Mouse (Mus musculus) gonadal fat pad, adult 2 months (tissue): ENCODE data around the gene Car15. TPM values are rescaled to one million over a fixed set of nuclear protein-coding genes. Genes with fewer than 3 reads are reported as not detected.

Experiments
- DNase-seq: peaks from one replicate; pipeline ENCODE4 v3.0.0-alpha.2; 2012; ENCODE audit warnings: low read depth
- polyA plus RNA-seq: library from polyadenylated mRNA; depleted of rRNA; stranded (reverse); fragments of >200 nt; gene quantifications from 2 replicates; pipeline ENCODE4 v1.2.3, GENCODE M21; 2012; rRNA removed

Gene Car15
- 1.1 and 1.2 TPM in 2 replicates for polyA plus RNA-seq

DNA sequence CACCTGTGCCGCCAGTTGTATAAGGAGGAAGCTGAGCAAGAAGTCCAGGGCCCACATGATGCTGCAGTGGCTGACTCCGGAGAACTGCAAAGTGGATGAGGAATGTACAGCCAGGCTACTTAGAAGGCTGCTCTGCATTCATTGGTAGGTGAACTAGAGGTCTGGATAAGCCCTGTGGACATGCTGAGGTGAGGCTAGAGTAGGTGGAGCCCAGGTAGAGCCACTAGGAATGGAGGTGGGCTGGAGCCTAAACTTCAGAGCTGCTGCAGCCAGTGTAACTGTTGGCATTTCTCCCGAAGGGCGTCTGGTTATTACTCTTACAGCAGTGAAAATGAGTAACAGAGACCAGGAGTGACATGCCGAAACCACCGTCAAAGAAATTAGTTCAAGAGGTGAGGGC, at the start of gene Car15:
Gene Car15 (minus strand): TSS at position 314 of the 400 bp plus-strand sequence.
- DNase-seq: no peak

DNA sequence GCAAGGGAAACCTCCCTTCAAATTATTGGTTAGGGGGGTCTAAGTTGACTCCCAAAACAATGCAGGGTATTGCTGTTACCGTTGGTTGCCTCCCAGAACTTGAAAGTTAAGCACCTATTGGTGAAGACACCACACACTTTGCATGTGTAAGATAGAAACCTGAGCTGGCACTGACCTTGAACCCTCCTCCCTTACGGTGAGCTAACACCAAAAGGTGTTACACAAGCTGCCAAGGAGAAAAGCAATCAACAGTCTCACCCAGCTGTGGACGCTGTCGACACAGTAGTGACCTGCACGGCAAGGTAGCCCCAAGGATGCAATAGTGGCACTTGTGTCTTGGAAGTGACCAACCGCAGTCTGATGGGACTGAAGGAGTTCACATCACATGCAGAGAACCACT, 46.0 kb upstream of the Car15 start:
- DNase-seq: no peak

DNA sequence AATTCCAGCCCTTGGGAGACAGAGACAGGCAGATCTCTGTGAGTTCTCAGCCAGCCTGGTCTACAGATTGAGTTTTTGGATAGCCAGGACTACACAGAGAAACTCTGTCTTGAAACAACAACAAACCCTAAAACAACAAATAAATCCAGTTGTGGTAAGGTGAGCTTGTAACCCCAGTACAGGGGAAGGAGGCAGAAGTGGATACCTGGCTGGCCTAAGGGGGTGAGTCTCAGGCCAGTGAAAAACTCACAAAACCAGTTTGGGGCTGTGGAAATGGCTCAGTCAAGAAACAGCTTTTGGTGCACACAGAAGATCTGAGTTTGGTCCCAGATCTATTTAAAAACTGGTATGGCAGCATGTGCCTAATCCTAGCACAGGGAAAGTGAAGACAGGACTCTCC, 44.0 kb upstream of the Car15 start:
- no peak for DNase-seq

DNA sequence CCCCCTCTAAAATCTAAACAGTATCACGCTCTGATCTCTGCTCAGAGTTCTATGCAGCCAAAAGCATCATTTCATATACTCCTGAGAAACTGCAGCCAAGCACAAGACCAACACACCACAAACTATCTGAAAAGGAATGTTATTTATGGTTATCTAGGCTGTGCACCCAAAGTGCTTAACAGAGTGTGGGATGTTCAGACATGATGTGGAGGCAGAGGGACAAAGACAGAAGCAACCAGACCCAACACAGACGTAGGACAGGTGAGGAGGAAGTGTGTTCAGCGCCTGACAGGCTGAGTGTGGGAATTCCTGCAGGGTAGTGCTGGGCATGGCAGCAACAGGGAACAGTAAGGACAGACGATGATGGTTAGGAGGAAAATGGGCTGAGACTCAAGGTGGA, 41.4 kb upstream of the Car15 start:
- DNase-seq: no peak

DNA sequence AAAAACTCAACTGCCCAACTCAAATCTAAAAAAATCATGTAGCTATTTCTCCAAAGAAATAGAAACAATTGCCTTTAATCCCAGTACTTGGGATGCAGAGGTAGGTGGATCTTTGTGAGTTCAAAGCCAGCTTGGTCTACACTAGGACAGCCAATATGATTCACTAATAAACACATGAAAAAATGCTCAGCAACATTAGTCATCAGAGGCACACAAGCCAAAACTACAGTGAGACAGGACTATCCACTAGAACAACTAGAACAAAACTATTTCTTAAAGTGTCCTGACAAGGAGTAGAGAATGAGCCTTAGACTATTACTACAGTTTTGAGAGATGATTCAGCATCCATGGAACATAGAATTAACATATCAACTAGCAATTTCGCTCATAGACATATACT, 37.9 kb upstream of the Car15 start:
- no peak for DNase-seq

DNA sequence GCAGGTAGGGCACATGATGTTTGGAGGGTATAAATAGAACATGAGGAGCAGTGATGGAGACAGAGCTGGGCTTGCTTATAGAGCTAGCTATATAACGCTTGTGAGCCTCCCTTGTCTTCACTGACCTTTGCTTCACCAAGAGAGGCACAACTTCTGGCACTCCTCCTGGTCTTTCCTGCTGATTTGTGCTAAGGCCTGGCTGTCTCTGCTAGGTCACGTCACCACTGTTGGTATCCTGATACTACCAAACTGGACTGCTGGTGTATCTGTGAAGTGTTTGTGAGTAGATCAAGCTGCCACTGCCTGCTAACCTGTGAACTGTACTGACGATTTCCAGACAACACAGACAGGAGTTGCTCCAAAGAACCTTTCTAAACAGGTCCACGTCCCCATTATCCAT, 37.0 kb upstream of the Car15 start:
- DNase-seq: no peak

DNA sequence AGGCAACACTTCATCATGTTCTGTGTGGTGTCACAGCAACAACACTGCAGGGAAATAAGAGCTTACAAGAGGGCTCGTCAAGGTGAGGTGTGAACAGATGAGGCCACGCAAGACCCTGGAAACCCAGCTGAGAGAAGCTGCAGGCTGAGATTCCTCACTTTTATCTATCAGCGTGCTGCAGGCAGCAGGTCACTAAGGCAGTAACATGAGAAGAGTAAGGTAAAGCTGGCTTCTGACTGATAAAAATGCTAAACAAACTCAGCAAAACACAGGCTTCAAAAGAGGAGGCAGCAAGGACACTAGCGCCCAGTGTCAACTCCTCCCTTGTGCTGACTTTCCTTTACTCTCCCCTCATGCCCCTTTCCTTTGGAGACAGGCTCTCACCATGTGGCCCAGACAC, 34.8 kb upstream of the Car15 start:
- DNase-seq: no peak

DNA sequence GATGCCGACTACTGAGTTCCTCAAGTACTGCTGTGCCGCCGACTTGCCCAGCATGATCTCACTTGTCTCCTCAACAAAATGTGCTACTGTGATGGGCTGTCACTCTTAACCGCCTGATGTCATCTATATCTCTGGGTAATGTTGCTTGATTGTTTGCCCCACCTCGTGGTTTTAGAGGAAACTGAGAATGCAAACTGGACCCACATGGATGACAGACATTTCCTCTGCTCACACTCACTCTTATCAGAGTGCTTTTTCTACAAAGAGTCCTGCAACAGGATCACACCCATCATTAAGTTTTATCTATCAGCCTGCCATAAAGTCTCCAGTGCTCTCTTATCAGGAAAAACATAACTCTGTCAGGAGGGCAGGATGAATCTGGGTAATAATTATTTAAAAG, 33.1 kb upstream of the Car15 start:
- DNase-seq: no peak

DNA sequence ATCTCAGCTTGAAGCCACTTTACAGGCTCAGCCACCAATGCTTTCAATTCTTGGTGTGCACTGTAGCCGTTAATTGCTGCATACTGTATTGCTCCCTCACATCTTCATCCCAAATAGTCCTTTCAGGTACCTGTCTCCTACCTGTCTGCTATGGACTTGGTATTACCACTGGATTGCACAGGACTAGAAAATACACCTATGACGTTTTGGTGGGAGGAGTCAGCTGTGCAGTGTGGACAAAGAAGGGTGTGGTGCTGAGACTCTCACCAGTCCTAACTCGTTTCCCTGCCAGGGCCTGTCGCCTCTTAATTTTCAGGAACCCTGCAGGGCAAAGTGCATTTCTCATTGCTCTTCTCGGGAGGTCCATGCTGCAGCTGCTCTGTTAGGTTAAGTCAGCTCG, 27.6 kb upstream of the Car15 start:
- DNase-seq: no peak

DNA sequence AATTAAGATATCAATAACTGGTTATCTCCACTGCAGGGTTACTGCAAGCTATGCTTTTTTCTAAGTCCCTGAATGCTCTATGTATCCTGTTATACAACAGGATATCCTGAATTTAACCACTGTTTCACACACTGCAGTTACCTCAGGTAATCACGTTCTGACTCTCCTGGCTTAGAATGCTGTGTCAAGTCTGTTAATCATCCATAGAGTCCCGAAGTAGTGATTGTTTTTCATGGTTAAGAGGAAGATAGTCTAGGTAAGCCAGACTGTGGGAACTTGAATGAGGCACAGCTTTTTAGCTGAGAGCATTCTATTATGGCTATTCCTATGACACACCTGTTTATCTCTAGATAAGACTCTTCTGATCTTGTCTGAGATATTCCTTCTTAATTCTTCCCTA, 27.1 kb upstream of the Car15 start:
- DNase-seq: no peak

DNA sequence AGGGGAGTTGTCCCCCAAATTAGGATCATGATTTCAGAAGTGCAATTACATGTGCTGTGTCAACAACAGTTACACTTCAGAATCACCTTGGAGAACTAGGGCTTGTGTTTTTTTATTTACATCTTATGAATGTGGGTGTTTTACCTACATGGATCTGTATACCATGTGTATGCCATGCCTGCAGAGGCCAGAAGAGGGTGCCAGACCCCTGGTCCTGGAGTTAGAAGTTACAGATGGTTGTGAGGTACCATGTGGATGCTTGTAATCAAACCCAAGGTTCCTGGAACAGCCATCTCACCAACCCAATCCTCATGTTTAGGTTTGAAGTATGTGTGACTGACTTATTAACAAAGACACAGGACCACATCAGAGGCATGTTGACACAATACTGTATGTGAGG, 20.4 kb upstream of the Car15 start:
- no peak for DNase-seq

DNA sequence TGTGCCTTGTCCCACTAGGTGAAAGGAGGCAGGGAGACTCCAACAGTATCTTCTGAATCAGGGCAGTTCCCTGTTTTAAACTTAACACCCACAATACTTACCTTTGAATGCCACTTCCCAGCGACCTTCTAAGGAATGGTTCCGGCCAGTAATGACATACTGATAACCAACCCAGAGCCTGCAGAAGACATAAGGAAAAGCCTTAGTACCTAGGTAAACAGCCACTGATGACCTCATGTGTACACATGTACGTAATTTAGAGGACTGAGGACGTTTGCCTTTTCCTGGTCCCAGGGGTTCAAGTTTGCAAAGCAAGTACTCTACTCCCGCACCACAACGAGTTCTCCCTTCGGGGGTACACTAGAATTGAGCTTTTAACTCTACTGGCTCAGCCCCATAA, 19.0 kb upstream of the Car15 start:
- DNase-seq: no peak

DNA sequence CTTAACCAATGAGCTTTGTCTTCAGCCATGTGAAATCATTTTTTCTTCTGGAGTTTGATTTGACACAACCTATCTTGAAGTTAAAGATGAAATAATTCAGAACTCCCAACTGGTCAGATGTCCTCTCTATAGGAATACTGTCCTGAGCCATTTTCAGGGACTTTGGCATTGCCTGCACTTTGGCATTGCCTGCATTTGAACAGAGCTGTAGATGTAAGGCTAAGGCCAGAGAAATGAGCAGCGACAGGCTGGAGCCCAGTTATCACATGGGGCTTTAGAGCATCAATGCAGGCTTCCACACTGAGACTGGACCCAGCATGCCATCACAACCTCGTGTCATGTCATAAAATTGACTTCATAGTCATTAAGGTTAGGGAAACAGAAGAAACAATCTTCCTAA, 15.1 kb upstream of the Car15 start:
- no peak for DNase-seq

DNA sequence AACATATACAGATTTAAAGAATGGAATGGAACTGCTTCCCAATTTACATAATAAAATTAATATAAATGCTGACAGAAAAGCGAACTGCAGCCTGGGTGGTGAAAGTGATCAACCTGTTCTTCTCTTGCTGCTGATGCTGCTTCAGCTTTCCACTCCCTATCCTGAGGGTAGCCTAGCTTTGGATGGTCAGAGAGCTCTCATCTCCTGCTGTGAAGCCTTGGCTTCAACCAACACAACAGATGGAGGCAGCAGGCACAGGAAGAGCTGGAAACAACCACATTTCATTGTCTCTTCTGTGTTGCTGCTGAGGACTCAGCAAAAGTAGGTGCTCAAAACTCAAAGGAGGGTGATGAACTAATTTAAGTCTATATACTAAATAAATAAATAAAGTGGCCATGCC, 13.7 kb upstream of the Car15 start:
- DNase-seq: no peak

DNA sequence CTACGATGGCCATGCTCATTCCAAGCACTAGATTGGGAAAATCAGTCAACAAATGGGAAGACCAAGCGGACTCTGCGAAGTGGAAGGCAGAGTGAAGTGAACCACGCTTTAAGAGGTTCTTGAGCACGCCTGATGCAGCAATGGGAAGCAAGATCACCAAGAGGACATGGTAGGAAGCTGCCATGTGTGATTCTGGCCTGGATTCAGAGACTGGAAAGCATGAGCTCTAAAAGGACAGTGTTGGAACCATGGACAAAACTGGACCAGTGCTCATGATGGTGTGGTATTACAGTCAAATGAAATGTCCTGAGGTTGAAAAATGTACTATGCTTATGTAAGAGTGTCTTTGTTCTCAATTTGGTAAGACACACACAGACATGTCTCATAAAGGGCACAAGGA, 13.2 kb upstream of the Car15 start:
- no peak for DNase-seq

DNA sequence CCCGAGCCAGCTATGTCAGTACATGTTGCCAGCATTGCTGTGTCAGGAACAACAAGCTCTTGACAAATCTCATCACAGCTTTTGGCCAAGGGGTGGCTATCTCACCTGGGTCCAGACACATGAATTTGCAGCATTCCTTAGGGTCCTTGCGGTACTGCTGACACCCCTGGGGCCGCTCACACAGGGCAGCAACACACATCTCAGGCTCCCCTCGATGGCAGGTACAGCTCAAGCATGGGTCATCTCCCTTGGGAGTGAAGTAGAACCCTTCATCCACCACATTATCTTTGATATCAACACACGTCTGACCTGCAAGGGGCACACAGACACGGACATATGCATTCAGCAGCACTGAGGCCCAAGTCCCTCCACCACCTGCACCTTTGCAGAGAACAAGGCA, 11.3 kb upstream of the Car15 start:
- DNase-seq: no peak

DNA sequence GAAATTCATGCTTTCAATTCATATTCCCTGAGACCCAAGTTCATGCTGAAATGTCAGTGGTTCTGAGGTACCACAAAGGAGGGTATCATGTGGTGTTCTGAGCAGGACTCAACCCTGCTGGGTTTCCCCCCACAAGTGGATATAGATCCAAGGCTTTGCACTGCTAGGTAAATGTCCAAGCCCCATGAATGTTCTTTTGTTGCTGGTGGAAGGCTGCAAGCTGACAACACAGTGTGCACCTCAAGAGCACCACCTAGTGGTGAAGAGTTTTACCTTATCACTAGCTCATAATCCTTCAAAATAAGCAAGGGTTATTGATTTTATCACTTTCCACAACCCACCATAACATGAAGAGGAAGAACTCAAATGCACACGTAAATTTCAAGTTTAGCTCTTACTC, 10.8 kb upstream of the Car15 start:
- DNase-seq: no peak

DNA sequence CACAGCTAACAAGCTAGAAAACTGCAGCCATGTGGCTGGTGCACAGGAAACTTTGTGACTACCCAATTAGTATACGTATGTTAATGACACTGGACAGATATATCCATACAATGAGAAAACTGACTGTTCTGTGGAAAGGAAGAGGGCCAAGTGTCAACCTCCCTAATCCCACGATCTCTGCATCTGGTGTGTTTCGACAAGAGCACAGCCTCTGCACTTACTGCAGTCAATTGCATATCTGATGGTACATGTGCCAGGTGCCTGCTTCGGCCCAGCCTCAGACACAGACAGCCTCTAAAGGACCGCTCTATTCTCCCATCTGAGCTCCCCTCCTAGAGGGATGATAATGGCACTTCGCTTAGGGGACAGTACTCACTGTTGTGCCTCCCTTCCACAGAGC, 10.3 kb upstream of the Car15 start:
- no peak for DNase-seq

DNA sequence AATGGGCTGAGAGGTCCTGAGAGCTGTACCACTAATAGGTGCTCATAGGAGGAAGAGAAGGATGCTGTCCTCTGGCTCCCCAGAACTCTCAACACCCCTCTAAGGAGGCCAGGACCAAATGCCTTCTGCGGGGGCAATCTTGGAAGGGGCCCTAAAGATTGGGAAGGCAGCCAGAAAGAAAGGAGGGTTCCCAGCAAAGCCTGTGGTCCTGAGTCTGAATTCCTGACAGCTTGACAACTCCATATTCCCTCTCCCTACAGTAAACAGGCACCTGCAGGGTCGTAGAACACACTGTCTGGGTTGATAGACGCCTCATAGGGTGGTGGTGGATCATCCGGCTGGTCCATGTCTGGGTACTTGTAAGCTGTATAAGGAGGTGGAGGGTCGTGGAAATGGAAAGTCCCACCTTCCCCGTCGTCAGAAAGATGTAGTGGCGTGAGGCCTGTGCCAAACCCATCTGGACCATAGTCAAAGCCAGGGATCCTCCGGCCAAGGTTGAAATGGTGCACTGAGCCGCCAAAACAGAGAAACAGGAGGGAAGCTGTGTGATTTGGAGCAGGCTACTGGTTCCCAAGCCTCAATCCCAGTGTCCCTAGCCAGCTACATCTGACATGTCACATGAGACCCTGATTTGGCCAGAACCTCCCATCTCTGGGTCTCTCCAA, 5.7 kb upstream of the Car15 start:
- DNase-seq: no peak

DNA sequence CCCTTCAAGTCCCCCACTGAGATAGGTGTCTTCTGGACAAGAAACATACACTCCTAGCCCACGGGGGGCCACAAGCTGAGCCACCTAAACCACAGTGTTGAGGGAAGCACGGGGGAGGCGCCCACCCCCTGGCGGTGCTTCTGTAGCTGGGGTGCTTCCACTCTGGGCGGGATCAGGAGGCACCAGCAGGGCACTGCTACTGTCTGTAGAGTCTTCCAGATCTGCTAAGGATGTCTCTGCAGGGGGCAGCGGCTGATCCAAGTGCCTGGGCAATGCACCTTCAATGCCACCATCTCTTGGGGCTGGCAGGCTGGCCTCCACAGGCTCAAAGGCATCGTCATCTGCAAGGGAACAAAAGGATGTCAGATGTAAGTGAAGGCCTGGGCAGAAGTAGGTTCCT, 4.3 kb upstream of the Car15 start:
- DNase-seq: no peak

DNA sequence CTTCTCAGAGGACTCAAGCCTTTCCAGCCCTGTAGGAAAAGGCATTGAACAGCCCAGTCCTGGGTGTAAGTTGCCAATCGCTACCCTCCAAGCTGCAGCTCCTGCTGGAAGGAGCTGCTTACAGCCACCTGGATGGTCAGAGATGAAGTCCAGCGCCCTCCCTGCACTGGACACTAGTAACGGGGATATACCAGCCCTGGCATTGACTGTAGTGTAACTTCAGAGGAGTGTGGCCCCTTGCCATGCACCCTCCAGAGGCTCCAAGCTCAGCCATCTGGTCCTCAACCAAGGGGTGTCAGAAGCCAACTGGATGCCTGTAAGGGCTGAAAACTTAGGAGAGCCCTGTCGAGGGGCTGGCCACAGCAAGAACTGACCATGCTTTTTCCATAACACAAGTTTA, 1.8 kb upstream of the Car15 start:
- DNase-seq: no peak

DNA sequence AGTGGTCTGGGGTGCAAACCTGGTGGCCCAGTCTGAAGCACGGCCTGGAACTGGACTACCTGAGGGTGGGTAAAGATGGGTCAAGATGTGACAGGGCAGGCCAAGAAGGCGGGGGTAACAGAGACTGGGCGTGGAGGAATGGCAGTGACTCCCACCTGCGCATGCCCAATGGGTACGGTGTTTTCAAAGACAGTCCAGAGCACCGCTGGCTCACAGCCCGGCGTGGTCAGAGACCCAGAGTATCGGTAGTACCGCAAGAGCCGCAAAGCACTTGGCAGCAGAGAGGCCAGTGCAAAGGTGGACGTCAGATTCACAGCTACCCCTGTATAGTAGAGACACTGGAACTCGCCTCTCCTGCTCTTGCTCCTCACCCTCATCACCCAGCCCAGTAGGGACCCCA, 2.7 kb downstream of the Car15 start:
- DNase-seq: no peak

DNA sequence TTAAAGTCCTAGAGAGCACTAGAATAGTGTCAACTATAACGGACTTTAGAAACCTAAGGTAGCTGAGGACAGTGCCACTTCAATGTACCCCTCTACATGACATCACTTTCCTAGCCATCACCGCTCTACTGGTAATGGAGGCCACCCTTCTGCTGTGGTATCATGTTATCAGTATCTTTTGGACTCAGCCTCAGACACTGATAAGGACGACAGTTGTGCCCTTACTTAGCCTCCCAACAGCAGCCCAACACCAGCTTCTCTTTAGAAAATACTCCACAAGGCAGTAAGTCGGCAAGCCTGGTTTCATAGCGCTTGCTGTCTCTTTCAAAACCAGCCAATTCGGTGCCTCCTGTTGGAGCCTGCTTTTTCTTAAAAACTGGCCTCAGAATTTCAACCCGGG, 3.6 kb downstream of the Car15 start:
- DNase-seq: no peak

DNA sequence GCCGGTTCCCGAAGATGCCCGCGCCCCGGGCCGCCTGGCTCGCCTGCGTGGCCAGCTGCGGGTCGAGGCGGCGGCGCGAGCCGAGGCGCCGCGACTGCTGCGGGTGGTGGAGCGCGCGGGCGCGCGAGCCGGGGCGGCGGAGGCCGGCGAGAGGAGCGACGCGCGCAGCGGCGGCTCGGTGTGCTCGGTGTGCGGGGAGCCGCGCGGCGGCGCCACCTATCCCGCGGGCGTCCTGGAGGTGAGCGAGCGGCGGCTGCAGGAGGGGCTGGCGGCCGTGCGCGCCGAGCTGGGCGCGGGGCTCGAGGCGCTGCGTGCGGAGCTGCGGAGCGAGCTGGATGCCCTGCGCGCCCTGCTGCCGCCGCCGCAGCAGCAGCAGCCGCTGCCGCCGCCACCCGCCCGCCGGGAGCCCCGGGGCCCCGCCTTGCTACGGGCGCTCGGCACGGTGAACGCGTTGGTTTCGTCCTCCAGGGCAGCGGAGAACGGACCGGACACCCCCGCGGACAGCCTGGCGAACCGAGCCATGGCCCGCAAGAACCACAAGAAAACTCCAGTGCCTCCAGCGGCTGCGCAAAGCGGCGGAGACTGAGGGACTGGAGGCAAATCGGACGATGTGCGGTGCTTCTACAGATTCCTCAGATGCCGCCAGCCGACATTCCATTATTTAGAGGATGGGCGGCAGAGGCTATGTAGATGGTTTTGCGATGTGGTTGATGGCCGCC, 4.3 kb downstream of the Car15 start:
- DNase-seq: no peak
